Mouse (Mus musculus): ENCODE data around the gene Sdhb. TPM values are rescaled to one million over a fixed set of nuclear protein-coding genes. Genes with fewer than 3 reads are reported as not detected.
A peak's percentile ranks its signal among the peaks of the same experiment; 100 is the strongest.

Gene Sdhb
- polyA plus RNA-seq, 1 experiment from 2014 or later = 807 TPM

GRCm38 (mm10) chr4:140981605-140982004, 20.6 kb downstream of the Sdhb start:
- WGBS = 76% methylated on average over 2 of the region's 2 CpGs
- H3K27ac ChIP-seq (replicated peaks) = no peak overlapping the region
- H3K4me2 ChIP-seq = no peak overlapping the region
- H3K9me3 ChIP-seq = peaks cover 7% of the 10 kb centered on the region; the same call in 1 of the 2 replicates
- H3K4me3 ChIP-seq = no peak overlapping the region
- H3K27me3 ChIP-seq (replicated peaks) = 0 out of 2 replicates have a peak, but pooled peaks cover 7% of the 10 kb centered on the region
- peaks cover 49% of the 10 kb centered on the region for H3K36me3 ChIP-seq
- no peak overlapping the region for H3K9ac ChIP-seq
- ATAC-seq (ENCODE audit: extremely low read depth, insufficient number of reproducible peaks, low FRiP score, low TSS enrichment) = no peak
- peaks cover 29% of the 10 kb centered on the region for H3K4me1 ChIP-seq

- no peak for ATAC-seq (ENCODE audit: extremely low read depth, insufficient number of reproducible peaks, low FRiP score, low TSS enrichment)
- peaks cover 28% of the 10 kb centered on the region for H3K4me1 ChIP-seq
- no peak overlapping the region for H3K4me3 ChIP-seq
- peaks cover 37% of the 10 kb centered on the region for H3K36me3 ChIP-seq
- 0 out of 2 replicates have a peak, but pooled peaks cover 7% of the 10 kb centered on the region for H3K27me3 ChIP-seq (replicated peaks)
- peaks cover 7% of the 10 kb centered on the region; the same call in 1 of the 2 replicates for H3K9me3 ChIP-seq
- no peak overlapping the region for H3K4me2 ChIP-seq
- no peak overlapping the region for H3K27ac ChIP-seq (replicated peaks)
- 54% methylated on average over 4 of the region's 4 CpGs for WGBS
- H3K9ac ChIP-seq = peak overlapping the region; percentile 33; the same call in 1 of the 2 replicates
Observed at GRCm38 (mm10) chr4:140982808-140983207, 21.8 kb downstream of the Sdhb start.

- Histone ChIP-seq H3K27me3 (replicated peaks) (0 out of 2 replicates have a peak, but pooled peaks cover 7% of the 10 kb centered on the region), H3K9ac (peak overlapping the region; percentile 33), H3K4me1 (peaks cover 31% of the 10 kb centered on the region), H3K4me2 (peak overlapping the region; percentile 7; the same call in 1 of the 2 replicates), H3K9me3 (peaks cover 7% of the 10 kb centered on the region; the same call in 1 of the 2 replicates), H3K4me3 (no peak overlapping the region), H3K36me3 (peaks cover 31% of the 10 kb centered on the region), H3K27ac (replicated peaks) (peak overlapping the region; percentile 38)
- ATAC-seq (ENCODE audit: extremely low read depth, insufficient number of reproducible peaks, low FRiP score, low TSS enrichment) = no peak
- 6% methylated on average over 9 of the region's 9 CpGs for WGBS
Observed at GRCm38 (mm10) chr4:140983442-140983841, 22.4 kb downstream of the Sdhb start.

- Histone ChIP-seq H3K27ac (replicated peaks) (no peak overlapping the region), H3K27me3 (replicated peaks) (0 out of 2 replicates have a peak, but pooled peaks cover 7% of the 10 kb centered on the region), H3K36me3 (peaks cover 20% of the 10 kb centered on the region), H3K9me3 (peaks cover 7% of the 10 kb centered on the region; the same call in 1 of the 2 replicates), H3K4me2 (no peak overlapping the region), H3K4me1 (peaks cover 40% of the 10 kb centered on the region), H3K9ac (no peak overlapping the region), H3K4me3 (no peak overlapping the region)
- ATAC-seq (ENCODE audit: extremely low read depth, insufficient number of reproducible peaks, low FRiP score, low TSS enrichment) = no peak
- 82% methylated on average over 6 of the region's 6 CpGs for WGBS
Observed at GRCm38 (mm10) chr4:140984544-140984943, 23.5 kb downstream of the Sdhb start.

- peak overlapping the region; percentile 96 for H3K9ac ChIP-seq
Observed at GRCm38 (mm10) chr4:140986024-140986710, 25.2 kb downstream of the Sdhb start.

GRCm38 (mm10) chr4:140986711-140987395, 25.9 kb downstream of the Sdhb start, which contains the start of gene Atp13a2:
Gene Atp13a2, plus strand, starts transcription at chr4:140986873.
- Histone ChIP-seq H3K36me3 (0 out of 2 replicates have a peak, but pooled peaks cover under 1% of the 10 kb centered on the region), H3K4me3 (peak within 1 kb of the TSS; percentile 95), H3K9me3 (no peaks in the 10 kb centered on the region; the same call in 1 of the 2 replicates), H3K27ac (replicated peaks) (0 out of 2 replicates have a peak within 1 kb of the TSS, but pooled peaks have one; percentile 28), H3K4me2 (peak within 1 kb of the TSS; percentile 93), H3K27me3 (replicated peaks) (0 out of 2 replicates have a peak, but pooled peaks cover 7% of the 10 kb centered on the region), H3K4me1 (peaks cover 40% of the 10 kb centered on the region), H3K9ac (peak within 1 kb of the TSS; percentile 96)
- ATAC-seq (ENCODE audit: extremely low read depth, insufficient number of reproducible peaks, low FRiP score, low TSS enrichment) = peak; percentile 76
- WGBS = under 1% methylated on average over 58 of the region's 58 CpGs

More at GRCm38 (mm10) chr4:140986024-140986710, 25.2 kb downstream of the Sdhb start:
- Histone ChIP-seq H3K4me3 (peak overlapping the region; percentile 95), H3K9me3 (peaks cover 7% of the 10 kb centered on the region; the same call in 1 of the 2 replicates), H3K4me2 (peak overlapping the region; percentile 93), H3K4me1 (peaks cover 40% of the 10 kb centered on the region), H3K27me3 (replicated peaks) (0 out of 2 replicates have a peak, but pooled peaks cover 7% of the 10 kb centered on the region), H3K36me3 (peaks cover 4% of the 10 kb centered on the region; the same call in 1 of the 2 replicates), H3K27ac (replicated peaks) (no peak overlapping the region)
- 26% methylated on average over 15 of the region's 15 CpGs for WGBS
- no peak for ATAC-seq (ENCODE audit: extremely low read depth, insufficient number of reproducible peaks, low FRiP score, low TSS enrichment)

- no peak overlapping the region for H3K27ac ChIP-seq (replicated peaks)
- no peaks in the 10 kb centered on the region for H3K9me3 ChIP-seq
- peak overlapping the region; percentile 93 for H3K4me2 ChIP-seq
- H3K27me3 ChIP-seq (replicated peaks) = 0 out of 2 replicates have a peak, but pooled peaks cover 7% of the 10 kb centered on the region
- H3K4me3 ChIP-seq = peak overlapping the region; percentile 95
- no peak for ATAC-seq (ENCODE audit: extremely low read depth, insufficient number of reproducible peaks, low FRiP score, low TSS enrichment)
- H3K4me1 ChIP-seq = peaks cover 40% of the 10 kb centered on the region
- 20% methylated on average over 7 of the region's 7 CpGs for WGBS
- H3K9ac ChIP-seq = peak overlapping the region; percentile 96
- peaks cover 7% of the 10 kb centered on the region for H3K36me3 ChIP-seq
Observed at GRCm38 (mm10) chr4:140987476-140987875, 26.5 kb downstream of the Sdhb start.

- Histone ChIP-seq H3K36me3 (peaks cover 19% of the 10 kb centered on the region), H3K27ac (replicated peaks) (no peak overlapping the region), H3K4me2 (no peak overlapping the region), H3K27me3 (replicated peaks) (0 out of 2 replicates have a peak, but pooled peaks cover 7% of the 10 kb centered on the region), H3K4me3 (no peak overlapping the region), H3K9me3 (no peaks in the 10 kb centered on the region), H3K9ac (no peak overlapping the region), H3K4me1 (peaks cover 30% of the 10 kb centered on the region)
- ATAC-seq (ENCODE audit: extremely low read depth, insufficient number of reproducible peaks, low FRiP score, low TSS enrichment) = no peak
- 56% methylated on average over 7 of the region's 7 CpGs for WGBS
Observed at GRCm38 (mm10) chr4:140988706-140989290, 27.8 kb downstream of the Sdhb start.

GRCm38 (mm10) chr4:140989447-140989846, 28.4 kb downstream of the Sdhb start:
- 77% methylated on average over 14 of the region's 14 CpGs for WGBS
- peaks cover 26% of the 10 kb centered on the region for H3K36me3 ChIP-seq
- H3K9me3 ChIP-seq = no peaks in the 10 kb centered on the region
- 0 out of 2 replicates have a peak, but pooled peaks cover 5% of the 10 kb centered on the region for H3K27me3 ChIP-seq (replicated peaks)
- H3K4me1 ChIP-seq = peaks cover 29% of the 10 kb centered on the region
- H3K27ac ChIP-seq (replicated peaks) = no peak overlapping the region
- ATAC-seq (ENCODE audit: extremely low read depth, insufficient number of reproducible peaks, low FRiP score, low TSS enrichment) = no peak
- H3K4me2 ChIP-seq = no peak overlapping the region
- no peak overlapping the region for H3K9ac ChIP-seq
- H3K4me3 ChIP-seq = no peak overlapping the region

- no peak for ATAC-seq (ENCODE audit: extremely low read depth, insufficient number of reproducible peaks, low FRiP score, low TSS enrichment)
- peaks cover 54% of the 10 kb centered on the region for H3K36me3 ChIP-seq
- peaks cover 21% of the 10 kb centered on the region for H3K4me1 ChIP-seq
- no peak overlapping the region for H3K27ac ChIP-seq (replicated peaks)
- WGBS = 82% methylated on average over 20 of the region's 20 CpGs
- H3K4me3 ChIP-seq = no peak overlapping the region
- no peaks in the 10 kb centered on the region for H3K27me3 ChIP-seq (replicated peaks)
- H3K4me2 ChIP-seq = no peak overlapping the region
- no peaks in the 10 kb centered on the region for H3K9me3 ChIP-seq
- H3K9ac ChIP-seq = no peak overlapping the region
Observed at GRCm38 (mm10) chr4:140992215-140992614, 31.2 kb downstream of the Sdhb start.

- Histone ChIP-seq H3K9me3 (no peaks in the 10 kb centered on the region), H3K4me2 (no peak overlapping the region), H3K27ac (replicated peaks) (no peak overlapping the region), H3K4me3 (no peak overlapping the region), H3K4me1 (peaks cover 5% of the 10 kb centered on the region; the same call in 1 of the 2 replicates), H3K9ac (no peak overlapping the region), H3K36me3 (peaks cover 68% of the 10 kb centered on the region), H3K27me3 (replicated peaks) (no peaks in the 10 kb centered on the region)
- no peak for ATAC-seq (ENCODE audit: extremely low read depth, insufficient number of reproducible peaks, low FRiP score, low TSS enrichment)
- WGBS = 67% methylated on average over 8 of the region's 8 CpGs
Observed at GRCm38 (mm10) chr4:140993846-140994245, 32.8 kb downstream of the Sdhb start.
